Mouse (Mus musculus) forebrain, postnatal 0 days (tissue): ENCODE data around the gene Sco1. TPM values are rescaled to one million over a fixed set of nuclear protein-coding genes. Genes with fewer than 3 reads are reported as not detected.

Experiments
- ATAC-seq: fragments of 200-750 bp; cut with Nextera tagmentation; 2 replicates; pipeline ENCODE4 v1.8.0; 2017; ENCODE audit warnings: mild to moderate bottlenecking, moderate library complexity
- DNase-seq: peaks from one replicate; pipeline ENCODE4 v3.0.0-alpha.2; 2015
- H3K27ac ChIP-seq: fragments of 300-500 bp; sonication (generic); 2 replicates; pipeline ENCODE4 v1.5.1; 2014; ENCODE audit warnings: low read depth, mild to moderate bottlenecking, antibody characterized with exemption, low read length, moderate library complexity, mixed read lengths
- H3K27me3 ChIP-seq: fragments of 300-500 bp; sonication (generic); 2 replicates; pipeline ENCODE4 v1.6.1; 2014; ENCODE audit warnings: mild to moderate bottlenecking, low read length, mixed read lengths; ENCODE audit not compliant: insufficient read depth
- H3K36me3 ChIP-seq: fragments of 300-500 bp; sonication (generic); 2 replicates; pipeline ENCODE4 v1.6.1; 2014; ENCODE audit warnings: mild to moderate bottlenecking, moderate library complexity; ENCODE audit not compliant: insufficient read depth
- H3K4me1 ChIP-seq: fragments of 300-500 bp; sonication (generic); 2 replicates; pipeline ENCODE4 v1.6.1; 2014; ENCODE audit warnings: antibody characterized with exemption; ENCODE audit not compliant: insufficient read depth
- H3K4me2 ChIP-seq: fragments of 300-500 bp; sonication (generic); 2 replicates; pipeline ENCODE4 v1.6.1; 2014; ENCODE audit warnings: low read depth, mild to moderate bottlenecking, moderate library complexity
- H3K4me3 ChIP-seq: fragments of 300-500 bp; sonication (generic); 2 replicates; pipeline ENCODE4 v1.5.1; 2014; ENCODE audit warnings: low read depth, low read length, mixed read lengths
- H3K9ac ChIP-seq: fragments of 300-500 bp; sonication (generic); 2 replicates; pipeline ENCODE4 v1.6.1; 2014; ENCODE audit warnings: mild to moderate bottlenecking
- H3K9me3 ChIP-seq: fragments of 300-500 bp; sonication (generic); 2 replicates; pipeline ENCODE4 v1.6.1; 2016; ENCODE audit warnings: low read length
- CTCF ChIP-seq: sonication (generic); IDR thresholded peaks from 2 replicates; pipeline ENCODE4 v1.5.1; 2016; ENCODE audit warnings: antibody characterized with exemption, control low read depth, low read depth
- WGBS: fragments of 180-500 bp; shearing (Covaris S2); extraction: QIAGEN DNeasy Blood & Tissue Kit; methylation state at CpG from one replicate; pipeline ENCODE4 v1.1.7; 2014; 5-methylcytosine and 5-hydroxymethylcytosine counted together
- microRNA-seq, 2 experiments: library from miRNA; unstranded; fragments of <30 nt; microRNA quantifications; one replicate each; pipeline ENCODE4; 2016
- polyA plus RNA-seq: library from polyadenylated mRNA; unstranded; fragments of >200 nt; fragmentation: Nextera tagmentation; extraction: Ambion mirVana; gene quantifications from 2 replicates; pipeline ENCODE4 v1.2.1, GENCODE M21; 2015
- total RNA-seq: library from RNA; depleted of rRNA; stranded (reverse); fragments of >200 nt; gene quantifications from 2 replicates; pipeline ENCODE4 v1.2.3, GENCODE M21; 2014; rRNA removed

The Sco1 gene
- total and polyA plus RNA-seq, 2 experiments from 2014 or later: 13.9 to 18.3 TPM

GRCm38 (mm10) chr11:67113381-67113780 lies 60.9 kb downstream of the Sco1 start:
- Histone ChIP-seq H3K27ac (no peak overlapping the region), H3K9me3 (no peaks in the 10 kb centered on the region), H3K4me3 (no peak overlapping the region), H3K4me2 (no peak overlapping the region), H3K27me3 (no peaks in the 10 kb centered on the region), H3K4me1 (no peaks in the 10 kb centered on the region), H3K36me3 (no peaks in the 10 kb centered on the region), H3K9ac (no peak overlapping the region)
- DNase-seq (no peak), ATAC-seq (no peak)
- TF ChIP-seq CTCF: no peak
- WGBS: 91% methylated on average over 6 of the region's 6 CpGs

- no peak overlapping the region for H3K4me3 ChIP-seq
- DNase-seq: no peak
- no peak overlapping the region for H3K27ac ChIP-seq
- ATAC-seq: no peak
- H3K9ac ChIP-seq: no peak overlapping the region
- H3K9me3 ChIP-seq: no peaks in the 10 kb centered on the region
- no peak overlapping the region for H3K4me2 ChIP-seq
- H3K4me1 ChIP-seq: no peaks in the 10 kb centered on the region
- H3K36me3 ChIP-seq: no peaks in the 10 kb centered on the region
- TF ChIP-seq CTCF: no peak
- WGBS: 91% methylated on average over 5 of the region's 5 CpGs
- H3K27me3 ChIP-seq: no peaks in the 10 kb centered on the region
These were observed 61.8 kb downstream of the Sco1 start for GRCm38 (mm10) chr11:67114261-67114660.

GRCm38 (mm10) chr11:67114901-67115300 lies 62.4 kb downstream of the Sco1 start:
- Histone ChIP-seq H3K4me2 (no peak overlapping the region), H3K4me3 (no peak overlapping the region), H3K9ac (no peak overlapping the region), H3K27ac (no peak overlapping the region), H3K27me3 (no peaks in the 10 kb centered on the region), H3K36me3 (no peaks in the 10 kb centered on the region), H3K4me1 (no peaks in the 10 kb centered on the region), H3K9me3 (no peaks in the 10 kb centered on the region)
- no peak for TF ChIP-seq CTCF
- WGBS: 89% methylated on average over 12 of the region's 12 CpGs
- DNase-seq (no peak), ATAC-seq (no peak)

Small RNAs within 50 kb of the gene (microRNA-seq; reads per million reads assigned to microRNA genes)
- 0 reads per million in 2 experiments for gene Mir6923

Other genes starting within 250 kb of the Sco1 start
- gene Pirt, start 140.7 kb upstream of the Sco1 start, total RNA-seq: 0.19 and 0.46 TPM in 2 replicates
- gene Pirt, start 140.7 kb upstream of the Sco1 start, polyA plus RNA-seq: 0.06 and 0.10 TPM in 2 replicates
- gene Tmem238l, start 96.0 kb upstream of the Sco1 start, total RNA-seq: not detected in 2 replicates
- not detected in 2 replicates for gene Tmem238l, start 96.0 kb upstream of the Sco1 start, polyA plus RNA-seq
- not detected in 2 replicates for gene Tmem220, start 27.5 kb upstream of the Sco1 start, total RNA-seq
- 0.36 and 0.77 TPM in 2 replicates for gene Tmem220, start 27.5 kb upstream of the Sco1 start, polyA plus RNA-seq
- gene Adprm, start 76 bp upstream of the Sco1 start, total RNA-seq: 22.2 and 23.2 TPM in 2 replicates
- 24.6 and 26.3 TPM in 2 replicates for gene Adprm, start 76 bp upstream of the Sco1 start, polyA plus RNA-seq
- 0.24 and 0.54 TPM in 2 replicates for gene Myh3, start 25.6 kb downstream of the Sco1 start, total RNA-seq
- 0.15 and 0.24 TPM in 2 replicates for gene Myh3, start 25.6 kb downstream of the Sco1 start, polyA plus RNA-seq
- 0.31 and 0.33 TPM in 2 replicates for gene Myh2, start 118.4 kb downstream of the Sco1 start, total RNA-seq
- 0.14 and 0.18 TPM in 2 replicates for gene Myh2, start 118.4 kb downstream of the Sco1 start, polyA plus RNA-seq
- gene Myh1, start 147.4 kb downstream of the Sco1 start, total RNA-seq: 0.23 and 0.24 TPM in 2 replicates
- 0.10 and 0.12 TPM in 2 replicates for gene Myh1, start 147.4 kb downstream of the Sco1 start, polyA plus RNA-seq
- 0.10 and 0.15 TPM in 2 replicates for gene Myh4, start 185.4 kb downstream of the Sco1 start, total RNA-seq
- gene Myh4, start 185.4 kb downstream of the Sco1 start, polyA plus RNA-seq: 0.04 and 0.05 TPM in 2 replicates
- gene Myh8, start 224.5 kb downstream of the Sco1 start, total RNA-seq: 0.38 and 2.1 TPM in 2 replicates
- gene Myh8, start 224.5 kb downstream of the Sco1 start, polyA plus RNA-seq: 0.20 and 0.33 TPM in 2 replicates